Mouse (Mus musculus) left cerebral cortex, postnatal 4 days (tissue): Measurements from ENCODE around the gene Chchd2. TPM values are rescaled to one million over a fixed set of nuclear protein-coding genes. Genes with fewer than 3 reads are reported as not detected.

Source experiments
- DNase-seq: peaks from one replicate; pipeline ENCODE4 v3.0.0-alpha.2; 2022
- intact Hi-C: fragments of 180-260 bp; cut with DNase I; formaldehyde crosslinking; loops from one replicate; pipeline ENCODE4 v1.15.1; 2025
- total RNA-seq, 2 experiments: library from RNA; stranded (reverse); gene quantifications; 2 replicates each; pipeline ENCODE4 v1.2.3; 2021

Gene Chchd2
- total RNA-seq, 2 experiments from 2014 or later: 310 to 317 TPM

GRCm38 (mm10) chr5:129886271-129886670, 999 bp downstream of the Chchd2 start:
- intact Hi-C loops: no loop called here
- DNase-seq: no peak

- intact Hi-C loops: no loop called here
- no peak for DNase-seq
Observed at GRCm38 (mm10) chr5:129879888-129880287, 7.4 kb downstream of the Chchd2 start.

- intact Hi-C loops: no loop called here
- peak; percentile 69 for DNase-seq
Observed at GRCm38 (mm10) chr5:129878946-129879345, 8.3 kb downstream of the Chchd2 start.

GRCm38 (mm10) chr5:129877731-129878455, 9.4 kb downstream of the Chchd2 start:
- intact Hi-C loops: no loop called here
- peak; percentile 22 for DNase-seq

- no peak for DNase-seq
- intact Hi-C loops: no loop called here
Observed at GRCm38 (mm10) chr5:129875098-129875497, 12.2 kb downstream of the Chchd2 start.

GRCm38 (mm10) chr5:129873942-129874341, 13.3 kb downstream of the Chchd2 start:
- intact Hi-C loops: no loop called here
- no peak for DNase-seq

- intact Hi-C loops: no loop called here
Observed at GRCm38 (mm10) chr5:129871238-129871637, 16.0 kb downstream of the Chchd2 start.

GRCm38 (mm10) chr5:129869238-129869995, 17.9 kb downstream of the Chchd2 start:
- DNase-seq: no peak
- intact Hi-C loops: no loop called here

More at GRCm38 (mm10) chr5:129871238-129871637, 16.0 kb downstream of the Chchd2 start:
- DNase-seq: no peak

GRCm38 (mm10) chr5:129865841-129866240, 21.4 kb downstream of the Chchd2 start:
- DNase-seq: no peak
- intact Hi-C loops: no loop called here

- intact Hi-C loops: no loop called here
- peak; percentile 56 for DNase-seq
Observed at GRCm38 (mm10) chr5:129864467-129864866, 22.8 kb downstream of the Chchd2 start.

- intact Hi-C loops: no loop called here
- no peak for DNase-seq
Observed at GRCm38 (mm10) chr5:129862325-129862724, 24.9 kb downstream of the Chchd2 start.

GRCm38 (mm10) chr5:129856414-129856813, 30.9 kb downstream of the Chchd2 start:
- no peak for DNase-seq
- intact Hi-C loops: no loop called here

GRCm38 (mm10) chr5:129855163-129855562, 32.1 kb downstream of the Chchd2 start:
- intact Hi-C loops: no loop called here
- DNase-seq: no peak

GRCm38 (mm10) chr5:129847558-129847820, 39.8 kb downstream of the Chchd2 start:
- no peak for DNase-seq
- intact Hi-C loops: no loop called here

GRCm38 (mm10) chr5:129846752-129847557, 40.3 kb downstream of the Chchd2 start, which contains the start of gene Sumf2:
Gene Sumf2 (plus strand): TSS chr5:129846986.
- intact Hi-C loops: no loop called here
- peak; percentile 95 for DNase-seq

GRCm38 (mm10) chr5:129844848-129845247, 42.4 kb downstream of the Chchd2 start:
- intact Hi-C loops: no loop called here
- no peak for DNase-seq

Other genes starting within 250 kb of the Chchd2 start
- 1 to 10 TPM; 8.2 to 8.6 TPM for gene Zfp11, start 217.4 kb downstream of the Chchd2 start, total RNA-seq
- gene Sept14, start 179.0 kb downstream of the Chchd2 start, total RNA-seq: not detected
- 10 to 100 TPM; 73.9 to 74.6 TPM for gene Mrps17, start 172.0 kb downstream of the Chchd2 start, total RNA-seq
- gene Nipsnap2, start 162.4 kb downstream of the Chchd2 start, total RNA-seq: 10 to 100 TPM; 55.2 to 59.7 TPM
- 10 to 100 TPM; 18.3 to 20.2 TPM for gene Psph, start 100.0 kb downstream of the Chchd2 start, total RNA-seq
- gene Sumf2, start 40.5 kb downstream of the Chchd2 start, total RNA-seq: 10 to 100 TPM; 19.7 to 20.9 TPM
- 10 to 100 TPM in 1 of 2 experiments, 1 to 10 TPM in 1; 9.5 to 10.8 TPM for gene Zbed5, start 8.3 kb upstream of the Chchd2 start, total RNA-seq
- 1 to 10 TPM; 2.5 to 3.4 TPM for gene Phkg1, start 11.1 kb upstream of the Chchd2 start, total RNA-seq
- 1 to 10 TPM; 2.4 to 3.6 TPM for gene Nupr1l, start 21.1 kb upstream of the Chchd2 start, total RNA-seq
- gene Vkorc1l1, start 54.5 kb upstream of the Chchd2 start, total RNA-seq: 10 to 100 TPM; 53.8 to 55.3 TPM
- gene Gusb, start 115.6 kb upstream of the Chchd2 start, total RNA-seq: 10 to 100 TPM; 12.2 to 12.8 TPM
- gene Asl, start 141.8 kb upstream of the Chchd2 start, total RNA-seq: 10 to 100 TPM; 31.0 to 34.9 TPM
- 10 to 100 TPM; 44.4 to 49.5 TPM for gene Crcp, start 141.8 kb upstream of the Chchd2 start, total RNA-seq
- gene Tpst1, start 185.9 kb upstream of the Chchd2 start, total RNA-seq: 10 to 100 TPM; 33.8 to 38.2 TPM